Mouse (Mus musculus) megakaryocyte, embryonic 14.5 days (primary cell): Measurements from ENCODE around the gene Wnt1. TPM values are rescaled to one million over a fixed set of nuclear protein-coding genes. Genes with fewer than 3 reads are reported as not detected.
"Not testable (repeated sequence)": the region's sequence is repeated elsewhere in the genome, so short reads cannot be mapped to it uniquely, and the experiment has no call there.

Source experiments
- H3K27me3 ChIP-seq: replicated peaks from 2 replicates; pipeline ENCODE3; 2012; ENCODE audit warnings: inconsistent platforms
- H3K36me3 ChIP-seq: replicated peaks from 2 replicates; pipeline ENCODE3; 2012; ENCODE audit warnings: low read length, inconsistent platforms, mixed read lengths
- H3K4me1 ChIP-seq: 2 replicates; pipeline ENCODE4 v1.6.1; 2012; ENCODE audit warnings: inconsistent platforms
- H3K4me3 ChIP-seq: replicated peaks from 2 replicates; pipeline ENCODE3; 2012; ENCODE audit warnings: moderate library complexity, mild to moderate bottlenecking, inconsistent platforms
- H3K9me3 ChIP-seq: 2 replicates; pipeline ENCODE4 v1.6.1; 2012; ENCODE audit warnings: inconsistent platforms
- FLI1 ChIP-seq: IDR thresholded peaks from 2 replicates; pipeline ENCODE4 v1.6.1; 2012; ENCODE audit warnings: low read length, inconsistent platforms, mixed read lengths
- GATA1 ChIP-seq: IDR thresholded peaks from 3 replicates; pipeline ENCODE4 v1.6.1; 2012; ENCODE audit warnings: mixed read lengths, low read length, inconsistent platforms, borderline replicate concordance
- polyA plus RNA-seq: library from polyadenylated mRNA; stranded (reverse); fragments of >175 nt; gene quantifications from 2 replicates; pipeline ENCODE4 v1.2.3, GENCODE M21; 2012; ENCODE audit warnings: low replicate concordance; ENCODE audit not compliant: insufficient read depth

The Wnt1 gene
- polyA plus RNA-seq, 1 experiment, result not detected

GRCm38 (mm10) chr15:98805324-98806040 lies 15.8 kb downstream of the Wnt1 start:
- H3K4me3 ChIP-seq, result peak overlapping the region; percentile 89
- H3K27me3 ChIP-seq, result peaks cover 94% of the 10 kb centered on the region
- peaks cover 71% of the 10 kb centered on the region for H3K4me1 ChIP-seq
- no peaks in the 10 kb centered on the region for H3K9me3 ChIP-seq
- TF ChIP-seq FLI1 (no peak), GATA1 (no peak)
- H3K36me3 ChIP-seq, result peaks cover 9% of the 10 kb centered on the region

- no peak for TF ChIP-seq FLI1
- no peak for TF ChIP-seq GATA1
- Histone ChIP-seq H3K4me3 (peak overlapping the region; percentile 89), H3K36me3 (peaks cover 16% of the 10 kb centered on the region), H3K27me3 (peaks cover 88% of the 10 kb centered on the region), H3K4me1 (peaks cover 71% of the 10 kb centered on the region), H3K9me3 (no peaks in the 10 kb centered on the region)
Measured at GRCm38 (mm10) chr15:98806071-98806808, 16.6 kb downstream of the Wnt1 start.

GRCm38 (mm10) chr15:98806809-98807770 lies 17.4 kb downstream of the Wnt1 start:
- Histone ChIP-seq H3K36me3 (peaks cover 24% of the 10 kb centered on the region), H3K4me3 (peak overlapping the region; percentile 90), H3K27me3 (peaks cover 80% of the 10 kb centered on the region), H3K9me3 (no peaks in the 10 kb centered on the region), H3K4me1 (peaks cover 71% of the 10 kb centered on the region)
- no peak for TF ChIP-seq GATA1
- no peak for TF ChIP-seq FLI1

GRCm38 (mm10) chr15:98807895-98808650 lies 18.4 kb downstream of the Wnt1 start:
- Histone ChIP-seq H3K9me3 (no peaks in the 10 kb centered on the region), H3K4me3 (peak overlapping the region; percentile 90), H3K36me3 (peaks cover 33% of the 10 kb centered on the region), H3K4me1 (peaks cover 66% of the 10 kb centered on the region), H3K27me3 (peaks cover 71% of the 10 kb centered on the region)
- TF ChIP-seq FLI1 (no peak), GATA1 (no peak)

- peak overlapping the region; percentile 90 for H3K4me3 ChIP-seq
- H3K27me3 ChIP-seq, result peaks cover 65% of the 10 kb centered on the region
- peaks cover 60% of the 10 kb centered on the region for H3K4me1 ChIP-seq
Measured at GRCm38 (mm10) chr15:98808651-98809134, 19.0 kb downstream of the Wnt1 start.

GRCm38 (mm10) chr15:98809390-98809789 lies 19.7 kb downstream of the Wnt1 start, which contains the start of gene Ddn:
TSS of gene Ddn (minus strand) at chr15:98809490.
- Histone ChIP-seq H3K4me1 (peaks cover 53% of the 10 kb centered on the region), H3K27me3 (peaks cover 59% of the 10 kb centered on the region), H3K4me3 (peak within 1 kb of the TSS; percentile 90), H3K9me3 (no peaks in the 10 kb centered on the region), H3K36me3 (peaks cover 46% of the 10 kb centered on the region)
- TF ChIP-seq GATA1 (no peak), FLI1 (no peak)

More at GRCm38 (mm10) chr15:98808651-98809134, 19.0 kb downstream of the Wnt1 start:
- peaks cover 39% of the 10 kb centered on the region for H3K36me3 ChIP-seq
- H3K9me3 ChIP-seq, result no peaks in the 10 kb centered on the region
- TF ChIP-seq GATA1 (no peak), FLI1 (no peak)

GRCm38 (mm10) chr15:98810212-98810611 lies 20.6 kb downstream of the Wnt1 start:
- Histone ChIP-seq H3K27me3 (peaks cover 51% of the 10 kb centered on the region), H3K36me3 (peaks cover 54% of the 10 kb centered on the region), H3K4me1 (peaks cover 45% of the 10 kb centered on the region)
- not testable (repeated sequence) for H3K4me3 ChIP-seq, H3K9me3 ChIP-seq

GRCm38 (mm10) chr15:98812741-98813424 lies 23.2 kb downstream of the Wnt1 start:
- H3K9me3 ChIP-seq, result no peaks in the 10 kb centered on the region; the same call in 1 of the 2 replicates
- TF ChIP-seq FLI1 (no peak), GATA1 (no peak)
- H3K4me3 ChIP-seq, result no peak overlapping the region
- H3K4me1 ChIP-seq, result peaks cover 18% of the 10 kb centered on the region
- peaks cover 79% of the 10 kb centered on the region for H3K36me3 ChIP-seq
- H3K27me3 ChIP-seq, result peaks cover 24% of the 10 kb centered on the region
